Mouse (Mus musculus) liver, embryonic 12.5 days (tissue): ENCODE measurements around the gene Olfr129. TPM values are rescaled to one million over a fixed set of nuclear protein-coding genes. Genes with fewer than 3 reads are reported as not detected.

Source experiments
- ATAC-seq: fragments of 200-750 bp; cut with Nextera tagmentation; 2 replicates; pipeline ENCODE4 v1.8.0; 2017; ENCODE audit warnings: moderate number of reproducible peaks, mild to moderate bottlenecking, moderate library complexity
- H3K27ac ChIP-seq: fragments of 300-500 bp; sonication (generic); 2 replicates; pipeline ENCODE4 v1.5.1; 2016; ENCODE audit warnings: mild to moderate bottlenecking
- H3K27me3 ChIP-seq: fragments of 300-500 bp; sonication (generic); replicated peaks from 2 replicates; pipeline ENCODE4 v1.6.1; 2016; ENCODE audit warnings: mild to moderate bottlenecking, moderate library complexity
- H3K36me3 ChIP-seq: fragments of 300-500 bp; sonication (generic); 2 replicates; pipeline ENCODE4 v1.6.1; 2016; ENCODE audit warnings: mild to moderate bottlenecking, moderate library complexity
- H3K4me1 ChIP-seq: fragments of 300-500 bp; sonication (generic); 2 replicates; pipeline ENCODE4 v1.6.1; 2016
- H3K4me2 ChIP-seq: fragments of 300-500 bp; sonication (generic); 2 replicates; pipeline ENCODE4 v1.6.1; 2016; ENCODE audit warnings: mild to moderate bottlenecking, moderate library complexity
- H3K4me3 ChIP-seq: fragments of 300-500 bp; sonication (generic); 2 replicates; pipeline ENCODE4 v1.5.1; 2016; ENCODE audit warnings: mild to moderate bottlenecking, moderate library complexity
- H3K9ac ChIP-seq: fragments of 300-500 bp; sonication (generic); 2 replicates; pipeline ENCODE4 v1.6.1; 2016; ENCODE audit warnings: mild to moderate bottlenecking, moderate library complexity
- H3K9me3 ChIP-seq: fragments of 300-500 bp; sonication (generic); replicated peaks from 2 replicates; pipeline ENCODE4 v1.6.1; 2016; ENCODE audit warnings: mild to moderate bottlenecking, moderate library complexity
- WGBS: fragments of 180-500 bp; shearing (Covaris S2); methylation state at CpG from one replicate; pipeline ENCODE4 v1.1.7; 2016; ENCODE audit not compliant: insufficient replicate concordance; 5-methylcytosine and 5-hydroxymethylcytosine counted together
- polyA plus RNA-seq: library from polyadenylated mRNA; unstranded; fragments of >200 nt; fragmentation: Nextera tagmentation; extraction: Ambion mirVana; gene quantifications from 2 replicates; pipeline ENCODE4 v1.2.1, GENCODE M21; 2016

The Olfr129 gene
- polyA plus RNA-seq: not detected in 2 replicates

DNA sequence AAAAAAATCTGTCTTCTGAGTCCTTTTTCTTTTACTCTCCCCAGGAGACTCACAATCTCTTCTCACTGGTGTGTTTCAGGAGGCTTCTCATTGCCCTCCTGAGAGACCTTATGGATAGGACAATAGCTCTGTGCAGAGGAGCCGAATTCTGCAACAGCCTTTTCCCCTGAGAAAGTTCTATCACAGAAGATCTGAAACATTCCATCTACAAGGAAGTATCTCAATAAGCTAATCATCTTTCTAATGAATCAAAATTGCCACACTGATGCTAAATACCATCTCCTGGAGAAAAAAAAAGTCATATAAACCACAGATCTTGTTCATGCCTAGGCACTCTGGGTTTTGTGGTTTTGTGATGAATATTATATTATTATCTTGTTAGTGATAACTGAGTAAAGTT is at the start of gene Olfr129:
Olfr129 (minus strand) TSS at position 101 of the 400 bp plus-strand sequence.
- no peak within 1 kb of the TSS for H3K4me2 ChIP-seq
- no peaks in the 10 kb centered on the region for H3K36me3 ChIP-seq
- ATAC-seq: no peak
- H3K9ac ChIP-seq: no peak within 1 kb of the TSS
- no peak within 1 kb of the TSS for H3K4me3 ChIP-seq
- no peaks in the 10 kb centered on the region for H3K27me3 ChIP-seq
- no peaks in the 10 kb centered on the region for H3K9me3 ChIP-seq
- H3K27ac ChIP-seq: no peak within 1 kb of the TSS
- 48% methylated on average over 1 of the region's 1 CpGs for WGBS
- H3K4me1 ChIP-seq: no peaks in the 10 kb centered on the region

GRCm38 (mm10) chr17:38088593-38088992 is 28.7 kb upstream of the Olfr129 start, which contains the start of gene Olfr131:
Olfr131 (minus strand) TSS chr17:38088693.
- no peak within 1 kb of the TSS for H3K4me3 ChIP-seq
- H3K27me3 ChIP-seq: no peaks in the 10 kb centered on the region
- no peak within 1 kb of the TSS for H3K9ac ChIP-seq
- ATAC-seq: no peak
- no peak within 1 kb of the TSS for H3K27ac ChIP-seq
- no peaks in the 10 kb centered on the region; the same call in 1 of the 2 replicates for H3K9me3 ChIP-seq
- no peaks in the 10 kb centered on the region for H3K36me3 ChIP-seq
- H3K4me1 ChIP-seq: no peaks in the 10 kb centered on the region
- H3K4me2 ChIP-seq: no peak within 1 kb of the TSS

GRCm38 (mm10) chr17:38082364-38082763 is 22.5 kb upstream of the Olfr129 start:
- Histone ChIP-seq H3K9ac (no peak overlapping the region), H3K4me1 (no peaks in the 10 kb centered on the region), H3K27me3 (no peaks in the 10 kb centered on the region), H3K4me2 (no peak overlapping the region), H3K9me3 (no peaks in the 10 kb centered on the region; the same call in 1 of the 2 replicates), H3K4me3 (no peak overlapping the region), H3K36me3 (no peaks in the 10 kb centered on the region), H3K27ac (no peak overlapping the region)
- 64% methylated on average over 4 of the region's 4 CpGs for WGBS
- ATAC-seq: no peak

DNA sequence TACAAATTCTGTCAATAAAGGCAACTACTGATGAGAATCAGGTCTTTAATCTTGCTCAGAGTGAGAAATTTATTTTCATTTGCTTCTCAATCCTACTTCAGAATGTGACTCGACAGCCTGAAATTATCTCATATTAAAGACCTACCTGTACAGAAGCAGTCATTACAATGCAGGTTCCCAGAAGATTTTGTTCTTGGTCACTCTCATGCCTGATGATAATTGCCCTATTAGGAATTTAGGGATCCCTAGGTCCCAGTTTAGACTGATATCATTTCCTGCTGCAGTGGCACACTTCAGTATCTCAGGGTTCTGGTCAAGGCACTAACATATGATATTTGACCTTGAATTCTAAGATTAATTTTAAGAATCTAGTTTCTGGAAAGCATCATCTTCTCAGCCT is 3.7 kb upstream of the Olfr129 start, which contains the start of gene Olfr130:
Olfr130 (plus strand) TSS at position 301 of the 400 bp plus-strand sequence.
- Histone ChIP-seq H3K36me3 (no peaks in the 10 kb centered on the region), H3K9me3 (no peaks in the 10 kb centered on the region), H3K4me1 (no peaks in the 10 kb centered on the region), H3K9ac (no peak within 1 kb of the TSS), H3K27me3 (no peaks in the 10 kb centered on the region), H3K27ac (no peak within 1 kb of the TSS), H3K4me3 (no peak within 1 kb of the TSS), H3K4me2 (no peak within 1 kb of the TSS)
- 59% methylated on average over 1 of the region's 1 CpGs for WGBS
- no peak for ATAC-seq

GRCm38 (mm10) chr17:38026297-38026696 is 33.6 kb downstream of the Olfr129 start:
- Histone ChIP-seq H3K27ac (no peak overlapping the region), H3K9ac (no peak overlapping the region), H3K36me3 (no peaks in the 10 kb centered on the region), H3K4me1 (no peaks in the 10 kb centered on the region), H3K4me3 (no peak overlapping the region), H3K4me2 (no peak overlapping the region), H3K9me3 (no peaks in the 10 kb centered on the region), H3K27me3 (no peaks in the 10 kb centered on the region)
- WGBS: 40% methylated on average over 5 of the region's 5 CpGs
- ATAC-seq: no peak

DNA sequence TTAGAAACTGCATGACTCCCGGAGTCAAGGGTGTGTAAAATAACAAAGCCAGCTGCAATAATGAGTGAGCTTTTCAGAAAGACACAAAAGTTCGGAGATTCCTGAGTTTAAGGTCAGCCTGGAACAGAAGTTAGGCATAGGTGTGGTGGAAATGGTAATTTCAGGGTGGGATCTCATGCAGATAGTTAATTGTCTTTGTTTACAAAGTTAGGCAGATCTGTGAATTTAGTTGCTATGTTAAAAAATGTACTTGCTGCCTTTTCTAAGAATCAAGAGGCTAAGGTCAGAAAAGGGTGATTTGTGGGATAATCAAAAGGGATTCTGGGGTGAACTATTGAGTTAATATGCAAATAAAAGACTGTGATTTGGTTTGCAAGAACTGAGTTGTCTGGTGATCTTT is 43.5 kb downstream of the Olfr129 start:
- Histone ChIP-seq H3K27me3 (no peaks in the 10 kb centered on the region), H3K27ac (no peak overlapping the region), H3K4me1 (no peaks in the 10 kb centered on the region), H3K4me3 (no peak overlapping the region), H3K4me2 (no peak overlapping the region), H3K36me3 (no peaks in the 10 kb centered on the region), H3K9me3 (no peaks in the 10 kb centered on the region), H3K9ac (no peak overlapping the region)
- 54% methylated on average over 2 of the region's 2 CpGs for WGBS
- ATAC-seq: no peak

DNA sequence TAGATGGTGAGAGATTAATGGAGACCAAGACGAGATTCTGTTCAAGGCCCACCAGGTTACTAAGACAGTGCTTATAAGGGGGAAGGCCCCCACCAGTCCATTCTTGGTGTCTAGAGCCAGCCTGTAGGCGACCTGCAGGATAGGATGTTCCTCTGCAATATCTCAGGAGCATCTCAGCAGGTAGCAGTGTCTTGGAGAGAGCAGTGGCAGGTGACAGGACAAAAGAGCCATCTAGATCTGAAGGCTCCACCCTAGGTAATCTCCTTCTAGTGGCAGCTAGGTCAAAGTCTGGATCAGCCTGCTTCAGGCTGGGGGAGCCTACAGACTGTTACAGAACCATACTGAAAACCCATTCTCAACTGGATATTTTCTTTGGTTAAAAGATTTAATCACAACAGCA is 54.9 kb downstream of the Olfr129 start:
- ATAC-seq: no peak
- H3K9ac ChIP-seq: no peak overlapping the region
- 40% methylated on average over 2 of the region's 2 CpGs for WGBS
- H3K9me3 ChIP-seq: no peaks in the 10 kb centered on the region
- no peaks in the 10 kb centered on the region for H3K36me3 ChIP-seq
- H3K27ac ChIP-seq: no peak overlapping the region
- H3K4me3 ChIP-seq: no peak overlapping the region
- H3K4me1 ChIP-seq: no peaks in the 10 kb centered on the region
- no peaks in the 10 kb centered on the region for H3K27me3 ChIP-seq
- no peak overlapping the region for H3K4me2 ChIP-seq

Other genes with a start within 250 kb of the Olfr129 start
- gene Olfr125, start 227.1 kb downstream of the Olfr129 start, polyA plus RNA-seq: not detected in 2 replicates
- gene Olfr126, start 212.6 kb downstream of the Olfr129 start, polyA plus RNA-seq: not detected in 2 replicates
- not detected in 2 replicates for gene Olfr127, start 159.6 kb downstream of the Olfr129 start, polyA plus RNA-seq
- not detected in 2 replicates for gene Olfr128, start 139.5 kb downstream of the Olfr129 start, polyA plus RNA-seq
- not detected in 2 replicates for gene Olfr761, start 107.0 kb downstream of the Olfr129 start, polyA plus RNA-seq
- not detected in 2 replicates for gene Olfr130, start 3.8 kb upstream of the Olfr129 start, polyA plus RNA-seq
- gene Olfr131, start 28.6 kb upstream of the Olfr129 start, polyA plus RNA-seq: not detected in 2 replicates
- gene Olfr132, start 74.4 kb upstream of the Olfr129 start, polyA plus RNA-seq: not detected in 2 replicates
- not detected in 2 replicates for gene Olfr133, start 85.2 kb upstream of the Olfr129 start, polyA plus RNA-seq
- not detected in 2 replicates for gene Olfr134, start 111.3 kb upstream of the Olfr129 start, polyA plus RNA-seq
- gene Olfr135, start 144.3 kb upstream of the Olfr129 start, polyA plus RNA-seq: not detected in 2 replicates
- not detected in 2 replicates for gene Olfr138, start 201.0 kb upstream of the Olfr129 start, polyA plus RNA-seq
- not detected in 2 replicates for gene Olfr137, start 247.5 kb upstream of the Olfr129 start, polyA plus RNA-seq